Mouse (Mus musculus) limb, embryonic 12.5 days (tissue): ENCODE data around the gene Art4. TPM values are rescaled to one million over a fixed set of nuclear protein-coding genes. Genes with fewer than 3 reads are reported as not detected.

ENCODE experiments used
- ATAC-seq: fragments of 200-750 bp; cut with Nextera tagmentation; 2 replicates; pipeline ENCODE4 v1.8.0; 2017; ENCODE audit warnings: low read depth, moderate TSS enrichment; ENCODE audit not compliant: insufficient number of reproducible peaks, insufficient read depth, low FRiP score, low TSS enrichment
- H3K27ac ChIP-seq: fragments of 300-500 bp; sonication (generic); 2 replicates; pipeline ENCODE4 v1.5.1; 2016; ENCODE audit warnings: mild to moderate bottlenecking, moderate library complexity
- H3K27me3 ChIP-seq: fragments of 300-500 bp; sonication (generic); 2 replicates; pipeline ENCODE4 v1.6.1; 2016; ENCODE audit warnings: mild to moderate bottlenecking, moderate library complexity
- H3K36me3 ChIP-seq: fragments of 300-500 bp; sonication (generic); 2 replicates; pipeline ENCODE4 v1.6.1; 2016; ENCODE audit warnings: mild to moderate bottlenecking, moderate library complexity
- H3K4me1 ChIP-seq: fragments of 300-500 bp; sonication (generic); replicated peaks from 2 replicates; pipeline ENCODE4 v1.6.1; 2016
- H3K4me2 ChIP-seq: fragments of 300-500 bp; sonication (generic); 2 replicates; pipeline ENCODE4 v1.6.1; 2016; ENCODE audit warnings: mild to moderate bottlenecking, moderate library complexity
- H3K4me3 ChIP-seq: fragments of 300-500 bp; sonication (generic); replicated peaks from 2 replicates; pipeline ENCODE4 v1.5.1; 2016; ENCODE audit warnings: mild to moderate bottlenecking
- H3K9ac ChIP-seq: fragments of 300-500 bp; sonication (generic); replicated peaks from 2 replicates; pipeline ENCODE4 v1.6.1; 2016; ENCODE audit warnings: mild to moderate bottlenecking, moderate library complexity
- H3K9me3 ChIP-seq: fragments of 300-500 bp; sonication (generic); 2 replicates; pipeline ENCODE4 v1.6.1; 2016; ENCODE audit warnings: mild to moderate bottlenecking, moderate library complexity
- WGBS: fragments of 180-500 bp; shearing (Covaris S2); methylation state at CpG from one replicate; pipeline ENCODE4 v1.1.7; 2016; 5-methylcytosine and 5-hydroxymethylcytosine counted together
- polyA plus RNA-seq: library from polyadenylated mRNA; unstranded; fragments of >200 nt; fragmentation: Nextera tagmentation; extraction: Ambion mirVana; gene quantifications from 2 replicates; pipeline ENCODE4 v1.2.1, GENCODE M21; 2016

Gene Art4
- 1.8 and 2.5 TPM in 2 replicates for polyA plus RNA-seq

- no peaks in the 10 kb centered on the region for H3K9me3 ChIP-seq
- H3K4me2 ChIP-seq, result peak within 1 kb of the TSS; percentile 18
- 60% methylated on average over 18 of the region's 18 CpGs for WGBS
- peaks cover 31% of the 10 kb centered on the region for H3K4me1 ChIP-seq
- H3K27me3 ChIP-seq, result no peaks in the 10 kb centered on the region; the same call in 1 of the 2 replicates
- ATAC-seq, result no peak
- peak within 1 kb of the TSS; percentile 32; the same call in 1 of the 2 replicates for H3K27ac ChIP-seq
- no peaks in the 10 kb centered on the region for H3K36me3 ChIP-seq
- peak within 1 kb of the TSS; percentile 8; the same call in 1 of the 2 replicates for H3K4me3 ChIP-seq
- no peak within 1 kb of the TSS for H3K9ac ChIP-seq
Measured at GRCm38 (mm10) chr6:136857186-136857872, at the start of gene Art4. Art4 (minus strand) TSS chr6:136857733.

GRCm38 (mm10) chr6:136906937-136907293, 49.4 kb upstream of the Art4 start:
- 85% methylated on average over 10 of the region's 10 CpGs for WGBS
- no peak overlapping the region for H3K9ac ChIP-seq
- no peaks in the 10 kb centered on the region for H3K9me3 ChIP-seq
- H3K4me3 ChIP-seq, result no peak overlapping the region
- no peak overlapping the region for H3K27ac ChIP-seq
- no peak for ATAC-seq
- no peak overlapping the region for H3K4me2 ChIP-seq
- no peaks in the 10 kb centered on the region for H3K36me3 ChIP-seq
- H3K4me1 ChIP-seq, result peaks cover 9% of the 10 kb centered on the region
- no peaks in the 10 kb centered on the region for H3K27me3 ChIP-seq

GRCm38 (mm10) chr6:136906283-136906936, 48.9 kb upstream of the Art4 start:
- no peak overlapping the region for H3K4me2 ChIP-seq
- ATAC-seq, result no peak
- no peaks in the 10 kb centered on the region for H3K36me3 ChIP-seq
- H3K27ac ChIP-seq, result no peak overlapping the region
- no peak overlapping the region for H3K9ac ChIP-seq
- 81% methylated on average over 19 of the region's 19 CpGs for WGBS
- no peak overlapping the region for H3K4me3 ChIP-seq
- peaks cover 9% of the 10 kb centered on the region for H3K4me1 ChIP-seq
- no peaks in the 10 kb centered on the region for H3K27me3 ChIP-seq
- H3K9me3 ChIP-seq, result no peaks in the 10 kb centered on the region

GRCm38 (mm10) chr6:136903885-136904470, 46.4 kb upstream of the Art4 start:
- H3K4me1 ChIP-seq, result no peaks in the 10 kb centered on the region; the same call in 1 of the 2 replicates
- H3K4me3 ChIP-seq, result no peak overlapping the region
- no peak overlapping the region for H3K4me2 ChIP-seq
- H3K27ac ChIP-seq, result no peak overlapping the region
- H3K27me3 ChIP-seq, result no peaks in the 10 kb centered on the region
- no peaks in the 10 kb centered on the region for H3K9me3 ChIP-seq
- WGBS, result 81% methylated on average over 8 of the region's 8 CpGs
- no peak overlapping the region for H3K9ac ChIP-seq
- H3K36me3 ChIP-seq, result no peaks in the 10 kb centered on the region
- no peak for ATAC-seq

GRCm38 (mm10) chr6:136902527-136902926, 45.0 kb upstream of the Art4 start:
- 89% methylated on average over 9 of the region's 9 CpGs for WGBS
- Histone ChIP-seq H3K4me1 (no peaks in the 10 kb centered on the region; the same call in 1 of the 2 replicates), H3K9ac (no peak overlapping the region), H3K4me2 (no peak overlapping the region), H3K9me3 (no peaks in the 10 kb centered on the region), H3K27ac (no peak overlapping the region), H3K27me3 (no peaks in the 10 kb centered on the region), H3K4me3 (no peak overlapping the region), H3K36me3 (no peaks in the 10 kb centered on the region)
- no peak for ATAC-seq

- 68% methylated on average over 2 of the region's 2 CpGs for WGBS
- ATAC-seq, result no peak
- no peak overlapping the region for H3K4me3 ChIP-seq
Measured at GRCm38 (mm10) chr6:136901010-136901409, 43.5 kb upstream of the Art4 start.

GRCm38 (mm10) chr6:136900369-136901009, 43.0 kb upstream of the Art4 start:
- Histone ChIP-seq H3K4me2 (no peak overlapping the region), H3K27ac (no peak overlapping the region), H3K4me3 (no peak overlapping the region), H3K36me3 (no peaks in the 10 kb centered on the region), H3K9me3 (no peaks in the 10 kb centered on the region), H3K4me1 (no peaks in the 10 kb centered on the region), H3K9ac (no peak overlapping the region), H3K27me3 (no peaks in the 10 kb centered on the region)
- ATAC-seq, result no peak
- 80% methylated on average over 4 of the region's 4 CpGs for WGBS

More at GRCm38 (mm10) chr6:136901010-136901409, 43.5 kb upstream of the Art4 start:
- H3K27ac ChIP-seq, result no peak overlapping the region
- no peak overlapping the region for H3K4me2 ChIP-seq
- no peak overlapping the region for H3K9ac ChIP-seq
- no peaks in the 10 kb centered on the region for H3K27me3 ChIP-seq
- H3K36me3 ChIP-seq, result no peaks in the 10 kb centered on the region
- H3K9me3 ChIP-seq, result no peaks in the 10 kb centered on the region
- no peaks in the 10 kb centered on the region for H3K4me1 ChIP-seq

GRCm38 (mm10) chr6:136898954-136899353, 41.4 kb upstream of the Art4 start:
- Histone ChIP-seq H3K4me3 (no peak overlapping the region), H3K9me3 (no peaks in the 10 kb centered on the region), H3K27ac (no peak overlapping the region), H3K36me3 (no peaks in the 10 kb centered on the region), H3K9ac (no peak overlapping the region), H3K4me1 (peaks cover 13% of the 10 kb centered on the region; the same call in 1 of the 2 replicates), H3K27me3 (no peaks in the 10 kb centered on the region), H3K4me2 (no peak overlapping the region)
- WGBS, result 86% methylated on average over 2 of the region's 2 CpGs
- ATAC-seq, result no peak

- no peak overlapping the region for H3K4me2 ChIP-seq
- no peaks in the 10 kb centered on the region for H3K27me3 ChIP-seq
- no peak overlapping the region for H3K27ac ChIP-seq
- no peak overlapping the region for H3K9ac ChIP-seq
- WGBS, result 30% methylated on average over 4 of the region's 4 CpGs
- no peak overlapping the region for H3K4me3 ChIP-seq
- no peaks in the 10 kb centered on the region for H3K9me3 ChIP-seq
- no peak for ATAC-seq
- H3K4me1 ChIP-seq, result peaks cover 16% of the 10 kb centered on the region; the same call in 1 of the 2 replicates
- no peaks in the 10 kb centered on the region for H3K36me3 ChIP-seq
Measured at GRCm38 (mm10) chr6:136898222-136898621, 40.7 kb upstream of the Art4 start.

- H3K4me3 ChIP-seq, result no peak overlapping the region
- ATAC-seq, result no peak
- H3K4me1 ChIP-seq, result peaks cover 16% of the 10 kb centered on the region; the same call in 1 of the 2 replicates
- H3K4me2 ChIP-seq, result no peak overlapping the region
- H3K27me3 ChIP-seq, result no peaks in the 10 kb centered on the region
- H3K36me3 ChIP-seq, result no peaks in the 10 kb centered on the region
- no peak overlapping the region for H3K9ac ChIP-seq
- H3K27ac ChIP-seq, result no peak overlapping the region
- 77% methylated on average over 4 of the region's 4 CpGs for WGBS
- H3K9me3 ChIP-seq, result no peaks in the 10 kb centered on the region
Measured at GRCm38 (mm10) chr6:136897789-136898188, 40.3 kb upstream of the Art4 start.
